ENCODE assay signal across 16 mouse cellular contexts in the genomic region with DNA sequence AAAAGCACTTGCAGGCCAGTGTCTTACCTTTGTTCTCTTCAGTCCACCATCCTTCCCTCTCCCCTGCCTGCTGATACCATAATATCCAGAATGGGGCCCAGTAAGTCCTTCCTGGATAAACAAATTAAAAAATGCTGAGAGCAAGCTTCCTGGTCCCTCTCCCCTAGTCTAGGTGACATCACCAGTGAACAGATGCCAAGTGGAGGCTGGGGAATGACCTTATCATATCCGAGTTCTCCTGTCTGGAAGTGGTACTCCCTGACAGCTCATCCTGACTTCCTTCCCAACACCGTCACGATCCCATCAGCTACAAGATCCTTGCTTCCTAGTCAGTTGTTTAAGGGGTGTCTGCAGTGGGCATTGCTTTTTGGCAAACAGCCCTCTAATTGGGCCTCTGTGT. TPM values are rescaled to one million over a fixed set of nuclear protein-coding genes. Genes with fewer than 3 reads are reported as not detected.
DNase-seq lines count a peak whose midpoint lies in the region; TF ChIP-seq lines count a peak whose summit lies in the region.
"Had no signal": no experiment of that assay in that cellular context is flagged by ENCODE, and none has a peak within 500 bp of the region (broad histone marks: within the 10 kb centered on the region; RNA-seq: fewer than 3 reads in every experiment).

No protein-coding gene starts in this region.

- intact Hi-C loops in gastrocnemius, adult 2 months (cut with DNase I) = no loop called here

- no peak overlapping the region for H3K27ac ChIP-seq in gastrocnemius, adult 2 months
- H3K27ac ChIP-seq: hindbrain, embryonic 12.5 days; left cerebral cortex, adult 2 months; limb, embryonic 15.5 days had no signal

- DNase-seq in gastrocnemius, adult 2 months = peak; percentile 26
- DNase-seq in gastrocnemius, adult 8-10 months (ENCODE audit: low spot score in 2 of 2) = no peak
- peak; percentile 54 for DNase-seq in kidney, postnatal 10 days
- DNase-seq in kidney, adult 11 months = no peak
- peak; percentile 40 for DNase-seq in adipocyte (ENCODE audit: low spot score)
- DNase-seq in kidney, postnatal 25 days = peak; percentile 21 to 40
- DNase-seq in embryo, embryonic 11 days = no peak
- DNase-seq in embryo, embryonic 9.5 days (ENCODE audit: extremely low spot score) = no peak
- DNase-seq: forebrain, postnatal 0 days; gastrocnemius, postnatal 36 days had no signal

- no peak overlapping the region for H3K4me3 ChIP-seq in gastrocnemius, adult 2 months
- H3K4me3 ChIP-seq: hindbrain, embryonic 12.5 days; left cerebral cortex, adult 2 months; limb, embryonic 15.5 days had no signal

- TF ChIP-seq CTCF in gastrocnemius, adult 2 months (IDR thresholded peaks at IDR 0.05) = no peak

RNA-seq across cellular contexts. Expression of a gene that starts 6.3 kb away (rescaled TPM):
- not detected for total RNA-seq in gastrocnemius, adult 2 months (2021)
- total RNA-seq in gastrocnemius, adult 8-10 months (2022) = not detected
- total RNA-seq: forebrain, postnatal 0 days; G1E; gastrocnemius, postnatal 36 days; left cerebral cortex, adult 2 months; megakaryocyte progenitor cell, adult 5-6 weeks; midbrain, postnatal 0 days had no signal

RNA-seq across cellular contexts. Expression of a gene that starts 53.7 kb away (rescaled TPM):
- 10 to 100 TPM; 46.7 to 55.3 TPM for total RNA-seq in gastrocnemius, adult 2 months (2021)
- 10 to 100 TPM; 46.6 to 49.7 (median 47.6) TPM for total RNA-seq in gastrocnemius, adult 8-10 months (2022)

Comparison
In these comparisons a context has a peak if more than half of its experiments do, and no peak if none do; other contexts are left out.
1. DNase-seq: peak in gastrocnemius, adult 2 months (single experiment), kidney, postnatal 10 days (single experiment), adipocyte (single experiment) and kidney, postnatal 25 days (2 of 2); none in gastrocnemius, adult 8-10 months (0 of 2), kidney, adult 11 months (single experiment), embryo, embryonic 11 days (single experiment) and embryo, embryonic 9.5 days (single experiment).